Comparison of ENCODE assay signal across 8 mouse cellular contexts in the genomic region with DNA sequence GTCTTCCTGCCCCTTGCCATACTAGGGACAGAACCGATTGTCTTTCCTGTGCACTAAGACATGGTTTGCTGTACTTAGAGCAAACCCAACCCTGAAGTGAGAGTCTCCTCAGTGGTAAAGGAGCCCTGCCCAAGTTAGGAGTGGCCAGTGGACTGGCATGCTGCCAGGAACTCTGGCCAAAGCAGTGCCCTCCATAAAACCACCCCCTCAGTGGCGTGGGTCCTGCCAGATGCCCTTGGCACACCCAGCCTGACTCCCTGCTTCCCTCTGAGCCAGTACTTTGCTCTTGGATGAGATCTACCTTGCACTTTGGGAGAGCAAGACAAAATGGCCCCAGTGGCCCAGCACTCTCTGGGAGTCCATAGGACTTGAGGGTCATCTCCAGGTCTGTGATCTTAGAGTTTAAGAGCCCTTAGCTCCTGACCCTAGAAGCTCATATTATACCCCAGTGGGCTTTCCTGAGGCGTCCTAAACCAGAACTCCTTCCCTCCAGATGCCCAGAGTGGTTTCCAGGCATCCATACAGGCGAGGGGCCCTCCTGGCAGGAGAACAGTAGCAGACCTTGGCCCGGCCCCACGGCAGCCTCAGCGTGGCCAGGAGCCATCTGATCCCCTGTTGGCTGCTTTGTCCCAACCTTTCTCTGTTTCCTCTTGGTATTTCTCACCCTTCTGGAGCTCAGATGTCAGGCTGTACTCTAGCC. TPM values are rescaled to one million over a fixed set of nuclear protein-coding genes. Genes with fewer than 3 reads are reported as not detected.
A peak's percentile ranks its signal among the peaks of the same experiment; 100 is the strongest.
DNase-seq lines count a peak whose midpoint lies in the region; ATAC-seq lines count a peak whose summit lies in the region.

No protein-coding gene starts in this region.

- 0 out of 2 replicates have a peak overlapping the region, but pooled peaks have one; percentile 25 for H3K27ac ChIP-seq in intestine, embryonic 15.5 days
- H3K27ac ChIP-seq in lung, embryonic 16.5 days (ENCODE audit: low read length) = peak overlapping the region; percentile 59

- no peak for DNase-seq in cerebellum, adult 9-10 months
- peak; percentile 34 for DNase-seq in urinary bladder, postnatal 14 days (ENCODE audit: low spot score)
- DNase-seq in urinary bladder, postnatal 25 days (ENCODE audit: low spot score) = no peak
- no peak for DNase-seq in spleen, postnatal 10 days (ENCODE audit: low spot score in 2 of 2)
- no peak for DNase-seq in thymus, postnatal 10 days (ENCODE audit: low spot score in 2 of 2)

- 69% methylated on average over 7 of the region's 7 CpGs for WGBS in intestine, embryonic 15.5 days
- 49% methylated on average over 7 of the region's 7 CpGs for WGBS in lung, embryonic 16.5 days

- no peak overlapping the region for H3K4me2 ChIP-seq in intestine, embryonic 15.5 days (replicated peaks)
- H3K4me2 ChIP-seq in lung, embryonic 16.5 days (ENCODE audit: low read depth, low read length) = no peak overlapping the region

- 0 out of 2 replicates have a peak, but pooled peaks cover 11% of the 10 kb centered on the region for H3K4me1 ChIP-seq in intestine, embryonic 15.5 days (replicated peaks)
- peaks cover 16% of the 10 kb centered on the region for H3K4me1 ChIP-seq in lung, embryonic 16.5 days (replicated peaks; ENCODE audit: control insufficient read depth, insufficient read depth, low read length)

- no peak overlapping the region for H3K9ac ChIP-seq in intestine, embryonic 15.5 days
- no peak overlapping the region for H3K9ac ChIP-seq in lung, embryonic 16.5 days (ENCODE audit: low read length)

- H3K27me3 ChIP-seq in intestine, embryonic 15.5 days (replicated peaks) = no peaks in the 10 kb centered on the region
- no peaks in the 10 kb centered on the region for H3K27me3 ChIP-seq in lung, embryonic 16.5 days (ENCODE audit: control insufficient read depth, insufficient read depth, low read depth, low read length)

- ATAC-seq in cerebellum, adult (ENCODE audit: insufficient number of reproducible peaks, low FRiP score, low TSS enrichment) = peak; percentile 26; the same call in 1 of the 2 replicates
- peak; percentile 37 for ATAC-seq in intestine, embryonic 15.5 days
- ATAC-seq in lung, embryonic 16.5 days (ENCODE audit: low read depth) = peak; percentile 75

- H3K36me3 ChIP-seq in intestine, embryonic 15.5 days = peaks cover 11% of the 10 kb centered on the region; the same call in 1 of the 2 replicates
- H3K36me3 ChIP-seq in lung, embryonic 16.5 days (ENCODE audit: control insufficient read depth, insufficient read depth, low read length) = peaks cover 2% of the 10 kb centered on the region; the same call in 1 of the 2 replicates

- no peaks in the 10 kb centered on the region for H3K9me3 ChIP-seq in intestine, embryonic 15.5 days
- no peaks in the 10 kb centered on the region for H3K9me3 ChIP-seq in lung, embryonic 16.5 days (ENCODE audit: control insufficient read depth, low read length)

- no peak overlapping the region for H3K4me3 ChIP-seq in intestine, embryonic 15.5 days (replicated peaks)
- H3K4me3 ChIP-seq in lung, embryonic 16.5 days (ENCODE audit: low read length) = no peak overlapping the region

RNA-seq across cellular contexts. Expression of gene Gm45521, which starts 13.8 kb away (rescaled TPM):
- not detected in 2 replicates for polyA plus RNA-seq in intestine, embryonic 15.5 days (2015; fragmentation: Nextera tagmentation; extraction: Ambion mirVana)
- polyA plus RNA-seq in lung, embryonic 16.5 days (2015; fragmentation: Nextera tagmentation; extraction: Ambion mirVana) = not detected in 2 replicates

RNA-seq across cellular contexts. Expression of gene Dnase1l3, which starts 51.1 kb away (rescaled TPM):
- 1.1 and 1.2 TPM in 2 replicates for polyA plus RNA-seq in intestine, embryonic 15.5 days (2015; fragmentation: Nextera tagmentation; extraction: Ambion mirVana)
- 0.18 and 0.28 TPM in 2 replicates for polyA plus RNA-seq in lung, embryonic 16.5 days (2015; fragmentation: Nextera tagmentation; extraction: Ambion mirVana)

RNA-seq across cellular contexts. Expression of gene Abhd6, which starts 59.5 kb away (rescaled TPM):
- polyA plus RNA-seq in intestine, embryonic 15.5 days (2015; fragmentation: Nextera tagmentation; extraction: Ambion mirVana) = 13.5 and 14.0 TPM in 2 replicates
- polyA plus RNA-seq in lung, embryonic 16.5 days (2015; fragmentation: Nextera tagmentation; extraction: Ambion mirVana) = 12.5 and 14.5 TPM in 2 replicates
